8 mouse cellular contexts compared by ENCODE assay signal in genomic region chr14:52104677-52105285, GRCm38 (mm10). TPM values are rescaled to one million over a fixed set of nuclear protein-coding genes. Genes with fewer than 3 reads are reported as not detected.
DNase-seq lines count a peak whose midpoint lies in the region; ATAC-seq and TF ChIP-seq lines count a peak whose summit lies in the region.

No protein-coding gene starts in this region.

- peak overlapping the region; percentile 86 for H3K9ac ChIP-seq in CH12.LX (ENCODE audit: insufficient read depth, low read depth)
- H3K9ac ChIP-seq in forebrain, embryonic 16.5 days (replicated peaks; ENCODE audit: low read depth, low read length): peak overlapping the region; percentile 71
- H3K9ac ChIP-seq in liver, postnatal 0 days (replicated peaks): peak overlapping the region; percentile 71

- intact Hi-C loops in heart, postnatal 10 days (cut with DNase I): loop anchor here (2.0 kb wide), 1 partner anchor 84 kb away; the partner anchor contains the start of gene Zfp219
- intact Hi-C loops in left cerebral cortex, postnatal 25 days (cut with DNase I): loop anchor here (2.0 kb wide), 1 partner anchor 84 kb away; the partner anchor contains the start of gene Zfp219

- H3K27me3 ChIP-seq in CH12.LX (replicated peaks): no peaks in the 10 kb centered on the region
- no peaks in the 10 kb centered on the region for H3K27me3 ChIP-seq in forebrain, embryonic 16.5 days (replicated peaks; ENCODE audit: control insufficient read depth, insufficient read depth, low read length)
- H3K27me3 ChIP-seq in liver, postnatal 0 days (ENCODE audit: insufficient read depth, low read length): no peaks in the 10 kb centered on the region

- H3K79me2 ChIP-seq in CH12.LX (replicated peaks; ENCODE audit: control insufficient read depth, extremely low read depth, insufficient read depth, poor library complexity, severe bottlenecking): peaks cover 38% of the 10 kb centered on the region

- H3K4me1 ChIP-seq in CH12.LX (ENCODE audit: control insufficient read depth in 1 of 2, insufficient read depth in 2 of 2): peaks cover 0 to 16% of the 10 kb centered on the region in 2 experiments; a peak in 2 of 4 replicates
- H3K4me1 ChIP-seq in forebrain, embryonic 16.5 days (replicated peaks; ENCODE audit: control insufficient read depth, insufficient read depth, low read length): peaks cover 38% of the 10 kb centered on the region
- peaks cover 31% of the 10 kb centered on the region for H3K4me1 ChIP-seq in liver, postnatal 0 days (ENCODE audit: insufficient read depth)

- TF ChIP-seq POLR2A in CH12.LX (IDR thresholded peaks at IDR 0.05; ENCODE audit: low read depth, low read length): no peak

- peak overlapping the region; percentile 77 for H3K4me2 ChIP-seq in CH12.LX (ENCODE audit: insufficient read depth, low read depth, poor library complexity, severe bottlenecking)
- peak overlapping the region; percentile 72 for H3K4me2 ChIP-seq in forebrain, embryonic 16.5 days (ENCODE audit: low read length)
- H3K4me2 ChIP-seq in liver, postnatal 0 days (ENCODE audit: low read depth, low read length): peak overlapping the region; percentile 85

- 35% methylated on average over 7 of the region's 7 CpGs for WGBS in forebrain, embryonic 16.5 days
- WGBS in liver, postnatal 0 days (ENCODE audit: insufficient replicate concordance): 30% methylated on average over 7 of the region's 7 CpGs

- in situ Hi-C loops in CH12.LX (cut with MboI; ENCODE audit: low pct_ligation_motif_present, low pct_unique_long_range_greater_than_20kb, low sequenced_read_pairs): no loop called here

- no peak for ATAC-seq in forebrain, embryonic 16.5 days
- peak; percentile 0; the same call in 1 of the 2 replicates for ATAC-seq in liver, postnatal 0 days

- H3K36me3 ChIP-seq in CH12.LX (replicated peaks in 1 of 2; ENCODE audit: control insufficient read depth in 1 of 2, insufficient read depth in 1 of 2, low read length in 1 of 2): peaks cover 6 to 12% of the 10 kb centered on the region in 2 experiments
- H3K36me3 ChIP-seq in forebrain, embryonic 16.5 days (ENCODE audit: control insufficient read depth, insufficient read depth): no peaks in the 10 kb centered on the region
- H3K36me3 ChIP-seq in liver, postnatal 0 days (replicated peaks; ENCODE audit: insufficient read depth, low read length): peaks cover 9% of the 10 kb centered on the region

- TF ChIP-seq RAD21 in CH12.LX (IDR thresholded peaks at IDR 0.05; ENCODE audit: low read depth, low read length): no peak; the same call in none of the 2 replicates

- peak overlapping the region; percentile 44 to 57 (median 54) for H3K4me3 ChIP-seq in CH12.LX (replicated peaks in 1 of 3; ENCODE audit: low read depth in 2 of 3, low read length in 2 of 3, poor library complexity in 1 of 3)
- H3K4me3 ChIP-seq in forebrain, embryonic 16.5 days (replicated peaks; ENCODE audit: low read length): peak overlapping the region; percentile 47
- H3K4me3 ChIP-seq in liver, postnatal 0 days (ENCODE audit: low read depth, low read length): peak overlapping the region; percentile 41

- H3K27ac ChIP-seq in CH12.LX (ENCODE audit: insufficient read depth, low read depth): peak overlapping the region; percentile 69
- peak overlapping the region; percentile 95 for H3K27ac ChIP-seq in forebrain, embryonic 16.5 days (ENCODE audit: low read length)
- H3K27ac ChIP-seq in liver, postnatal 0 days (ENCODE audit: low read depth): peak overlapping the region; percentile 98

- DNase-seq in heart, adult 11 months: peak; percentile 72
- no peak for DNase-seq in heart, postnatal 10 days
- DNase-seq in CH12.LX (ENCODE audit: extremely low read depth): no peak
- DNase-seq in liver, postnatal 0 days: no peak
- DNase-seq in adrenal gland, adult 18-20 months (ENCODE audit: low spot score in 2 of 2): no peak
- DNase-seq in left cerebral cortex, postnatal 25 days (ENCODE audit: low spot score in 2 of 2): no peak
- DNase-seq in cerebellum, postnatal 10 days: no peak

- no peaks in the 10 kb centered on the region for H3K9me3 ChIP-seq in CH12.LX (replicated peaks; ENCODE audit: low read length)
- H3K9me3 ChIP-seq in forebrain, embryonic 16.5 days (ENCODE audit: control insufficient read depth, low read length): no peaks in the 10 kb centered on the region
- no peaks in the 10 kb centered on the region for H3K9me3 ChIP-seq in liver, postnatal 0 days (ENCODE audit: low read length)

- TF ChIP-seq CTCF in CH12.LX (conservative IDR thresholded peaks at IDR 0.05 in 1 of 2, IDR thresholded peaks at IDR 0.05 in 1 of 2; ENCODE audit: low read depth in 2 of 2, low read length in 2 of 2): peak in 1 of 2 experiments; percentile 68; a peak in 3 of 4 replicates
- peak; percentile 17; the same call in 1 of the 2 replicates for TF ChIP-seq CTCF in liver, postnatal 0 days (IDR thresholded peaks at IDR 0.05; ENCODE audit: low read depth)

- TF ChIP-seq EP300 in CH12.LX (IDR thresholded peaks at IDR 0.05; ENCODE audit: low read length): no peak
- TF ChIP-seq EP300 in liver, postnatal 0 days (IDR thresholded peaks at IDR 0.05; ENCODE audit: low read depth): no peak

- dilution Hi-C loops in CH12.LX (cut with MboI; ENCODE audit: extremely low pct_ligation_motif_present, extremely low pct_unique_long_range_greater_than_20kb, low sequenced_read_pairs): no loop called here

TF ChIP-seq in CH12.LX, 34 proteins besides CTCF, POLR2A, EP300 and RAD21:
- peak; percentile 79 for TF ChIP-seq MYC (IDR thresholded peaks at IDR 0.05; ENCODE audit: low read depth, low read length)
- TF ChIP-seq JUN (IDR thresholded peaks at IDR 0.05; ENCODE audit: insufficient read depth, low read depth, low read length): no peak
- peak; percentile 72; the same call in 1 of the 2 replicates for TF ChIP-seq CHD1 (IDR thresholded peaks at IDR 0.05; ENCODE audit: low read depth, low read length)
- TF ChIP-seq ZNF384 (IDR thresholded peaks at IDR 0.05; ENCODE audit: low read depth, low read length): peak; percentile 23; the same call in 1 of the 2 replicates
- TF ChIP-seq KAT2A (IDR thresholded peaks at IDR 0.05; ENCODE audit: insufficient replicate concordance, low read length): no peak
- no peak for TF ChIP-seq ZC3H11A (IDR thresholded peaks at IDR 0.05; ENCODE audit: low read depth, low read length)
- no peak for TF ChIP-seq ZKSCAN1 (IDR thresholded peaks at IDR 0.05; ENCODE audit: borderline replicate concordance, low read depth, low read length)
- 0 out of 2 replicates have a peak, but pooled peaks have one; percentile 63 for TF ChIP-seq SIN3A (IDR thresholded peaks at IDR 0.05; ENCODE audit: low read length)
- peak; percentile 31; the same call in 1 of the 2 replicates for TF ChIP-seq MXI1 (IDR thresholded peaks at IDR 0.05; ENCODE audit: low read depth, low read length)

RNA-seq across cellular contexts. Expression of gene Hnrnpc, which starts 1.0 kb away (rescaled TPM):
- total RNA-seq in heart, postnatal 10 days (2021): 100 to 1,000 TPM; 145 to 165 TPM
- total RNA-seq in CH12.LX (2012; rRNA removed): 274 and 325 TPM in 2 replicates
- 370 and 375 TPM in 2 replicates for total RNA-seq in CH12.LX (2014; rRNA removed)
- 813 and 876 TPM in 2 replicates for polyA plus RNA-seq in CH12.LX (2012; ENCODE audit: insufficient read length, low read depth)
- polyA plus RNA-seq in forebrain, embryonic 16.5 days (2015; fragmentation: Nextera tagmentation; extraction: Ambion mirVana): 655 and 693 TPM in 2 replicates
- polyA plus RNA-seq in liver, postnatal 0 days (2015; fragmentation: Nextera tagmentation; extraction: Ambion mirVana): 124 and 129 TPM in 2 replicates
- 100 to 1,000 TPM; 285 to 298 TPM for total RNA-seq in adrenal gland, adult 18-20 months (2021)
- total RNA-seq in left cerebral cortex, postnatal 25 days (2021): 100 to 1,000 TPM; 226 to 228 TPM

RNA-seq across cellular contexts. Expression of gene Rpgrip1, which starts 5.7 kb away (rescaled TPM):
- under 1 TPM; 0.45 to 0.97 TPM for total RNA-seq in heart, postnatal 10 days (2021)
- 12.0 and 15.0 TPM in 2 replicates for total RNA-seq in CH12.LX (2012; rRNA removed)
- total RNA-seq in CH12.LX (2014; rRNA removed): 6.7 and 7.3 TPM in 2 replicates
- 33.7 and 41.8 TPM in 2 replicates for polyA plus RNA-seq in CH12.LX (2012; ENCODE audit: insufficient read length, low read depth)
- 48.2 and 54.5 TPM in 2 replicates for polyA plus RNA-seq in forebrain, embryonic 16.5 days (2015; fragmentation: Nextera tagmentation; extraction: Ambion mirVana)
- 23.9 and 30.7 TPM in 2 replicates for polyA plus RNA-seq in liver, postnatal 0 days (2015; fragmentation: Nextera tagmentation; extraction: Ambion mirVana)
- total RNA-seq in adrenal gland, adult 18-20 months (2021): 1 to 10 TPM in 1 of 2 experiments, under 1 TPM in 1; 0.35 to 1.3 TPM
- 1 to 10 TPM; 2.4 to 2.8 TPM for total RNA-seq in left cerebral cortex, postnatal 25 days (2021)
